ENCODE assay signal across 8 mouse cellular contexts in the genomic region with DNA sequence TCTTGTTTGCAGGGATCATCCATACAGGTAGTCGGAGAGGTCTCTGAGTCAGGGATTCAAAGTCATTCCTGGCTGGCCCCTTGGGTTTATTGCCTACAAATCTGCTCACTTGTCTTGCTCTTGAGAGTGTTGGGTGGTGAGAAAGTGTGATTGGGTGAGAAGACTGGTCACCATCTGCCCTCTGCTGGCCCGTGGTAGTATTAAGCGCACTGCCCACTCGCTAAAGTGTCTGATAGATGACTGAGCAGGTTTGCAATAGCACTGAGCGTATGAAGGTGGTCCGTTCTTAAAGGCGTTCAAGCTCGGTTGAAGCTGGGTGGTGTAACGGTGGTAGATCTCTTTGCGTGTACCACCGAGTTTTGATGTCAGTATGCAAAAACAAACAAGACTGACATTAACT. TPM values are rescaled to one million over a fixed set of nuclear protein-coding genes. Genes with fewer than 3 reads are reported as not detected.
DNase-seq lines count a peak whose midpoint lies in the region; ATAC-seq and TF ChIP-seq lines count a peak whose summit lies in the region.

No protein-coding gene starts in this region.

- no peak overlapping the region for H3K9ac ChIP-seq in CH12.LX (ENCODE audit: insufficient read depth, low read depth)
- H3K9ac ChIP-seq in forebrain, embryonic 12.5 days: no peak overlapping the region; the same call in 1 of the 2 replicates
- H3K9ac ChIP-seq in heart, postnatal 0 days (replicated peaks; ENCODE audit: low read depth, low read length): peak overlapping the region; percentile 31; the same call in 1 of the 2 replicates
- H3K9ac ChIP-seq in liver, embryonic 14.5 days (replicated peaks): no peak overlapping the region
- peak overlapping the region; percentile 55; the same call in 1 of the 2 replicates for H3K9ac ChIP-seq in neural tube, embryonic 13.5 days

- dilution Hi-C loops in CH12.LX (cut with MboI; ENCODE audit: extremely low pct_ligation_motif_present, extremely low pct_unique_long_range_greater_than_20kb, low sequenced_read_pairs): no loop called here

- peak; percentile 46 to 91; a peak in 3 of 4 replicates for TF ChIP-seq CTCF in CH12.LX (conservative IDR thresholded peaks at IDR 0.05 in 1 of 2, IDR thresholded peaks at IDR 0.05 in 1 of 2; ENCODE audit: low read depth in 2 of 2, low read length in 2 of 2)
- peak; percentile 89 for TF ChIP-seq CTCF in heart, postnatal 0 days (IDR thresholded peaks at IDR 0.05; ENCODE audit: low read depth)
- TF ChIP-seq CTCF in liver, embryonic 14.5 days (IDR thresholded peaks at IDR 0.05; ENCODE audit: low read depth): peak; percentile 91

- in situ Hi-C loops in CH12.LX (cut with MboI; ENCODE audit: low pct_ligation_motif_present, low pct_unique_long_range_greater_than_20kb, low sequenced_read_pairs): loop anchor here (10.0 kb wide), 1 partner anchor 172 kb away; no protein-coding TSS in a partner anchor

- no peak overlapping the region for H3K27ac ChIP-seq in CH12.LX (ENCODE audit: insufficient read depth, low read depth)
- no peak overlapping the region for H3K27ac ChIP-seq in forebrain, embryonic 12.5 days
- no peak overlapping the region for H3K27ac ChIP-seq in heart, postnatal 0 days (ENCODE audit: low read depth)
- no peak overlapping the region for H3K27ac ChIP-seq in liver, embryonic 14.5 days
- H3K27ac ChIP-seq in neural tube, embryonic 13.5 days (replicated peaks): no peak overlapping the region

- peak overlapping the region; percentile 79 for H3K4me2 ChIP-seq in CH12.LX (ENCODE audit: insufficient read depth, low read depth, poor library complexity, severe bottlenecking)
- H3K4me2 ChIP-seq in forebrain, embryonic 12.5 days: peak overlapping the region; percentile 80
- H3K4me2 ChIP-seq in heart, postnatal 0 days (ENCODE audit: low read depth, low read length): peak overlapping the region; percentile 83
- peak overlapping the region; percentile 58 for H3K4me2 ChIP-seq in liver, embryonic 14.5 days (ENCODE audit: low read depth)
- H3K4me2 ChIP-seq in neural tube, embryonic 13.5 days: peak overlapping the region; percentile 79

- TF ChIP-seq EP300 in CH12.LX (IDR thresholded peaks at IDR 0.05; ENCODE audit: low read length): no peak
- no peak for TF ChIP-seq EP300 in heart, postnatal 0 days (IDR thresholded peaks at IDR 0.05; ENCODE audit: low read depth)
- no peak for TF ChIP-seq EP300 in liver, embryonic 14.5 days (IDR thresholded peaks at IDR 0.05; ENCODE audit: low read depth)

- no peaks in the 10 kb centered on the region for H3K4me1 ChIP-seq in CH12.LX (ENCODE audit: control insufficient read depth in 1 of 2, insufficient read depth in 2 of 2)
- peaks cover 11% of the 10 kb centered on the region for H3K4me1 ChIP-seq in forebrain, embryonic 12.5 days
- no peaks in the 10 kb centered on the region for H3K4me1 ChIP-seq in heart, postnatal 0 days (ENCODE audit: control insufficient read depth, insufficient read depth)
- H3K4me1 ChIP-seq in liver, embryonic 14.5 days (replicated peaks; ENCODE audit: control insufficient read depth in 2 of 2, insufficient read depth in 2 of 2, low read length in 1 of 2): 0 out of 4 replicates have a peak, but pooled peaks cover 0 to 2% of the 10 kb centered on the region in 2 experiments
- H3K4me1 ChIP-seq in neural tube, embryonic 13.5 days (replicated peaks): peaks cover 16% of the 10 kb centered on the region

- no peaks in the 10 kb centered on the region for H3K36me3 ChIP-seq in CH12.LX (replicated peaks in 1 of 2; ENCODE audit: control insufficient read depth in 1 of 2, insufficient read depth in 1 of 2, low read length in 1 of 2)
- H3K36me3 ChIP-seq in forebrain, embryonic 12.5 days (replicated peaks): no peaks in the 10 kb centered on the region
- no peaks in the 10 kb centered on the region for H3K36me3 ChIP-seq in heart, postnatal 0 days (replicated peaks; ENCODE audit: control insufficient read depth, insufficient read depth, low read length)
- H3K36me3 ChIP-seq in liver, embryonic 14.5 days (replicated peaks; ENCODE audit: control insufficient read depth, insufficient read depth, low read depth): no peaks in the 10 kb centered on the region
- H3K36me3 ChIP-seq in neural tube, embryonic 13.5 days: no peaks in the 10 kb centered on the region

- no peak for TF ChIP-seq POLR2A in CH12.LX (IDR thresholded peaks at IDR 0.05; ENCODE audit: low read depth, low read length)

- no peaks in the 10 kb centered on the region for H3K79me2 ChIP-seq in CH12.LX (replicated peaks; ENCODE audit: control insufficient read depth, extremely low read depth, insufficient read depth, poor library complexity, severe bottlenecking)

- DNase-seq in CH12.LX (ENCODE audit: extremely low read depth): peak; percentile 41
- DNase-seq in c-Kit-positive CD71-positive TER-119-positive erythroid progenitor cells, embryonic 14.5 days (ENCODE audit: low spot score): peak; percentile 72
- DNase-seq in heart, postnatal 0 days (ENCODE audit: low spot score): peak; percentile 81
- peak; percentile 90 to 93 for DNase-seq in kidney, postnatal 36 days
- peak; percentile 55 to 61 (median 55) for DNase-seq in liver, embryonic 14.5 days (ENCODE audit: low read depth in 3 of 3, low spot score in 3 of 3)
- peak; percentile 47 for DNase-seq in telencephalon, adult 2 months (ENCODE audit: low read depth, low spot score)

- ATAC-seq in forebrain, embryonic 12.5 days (ENCODE audit: low FRiP score): peak; percentile 87
- peak; percentile 86 for ATAC-seq in heart, postnatal 0 days (ENCODE audit: insufficient read depth, low read depth)
- ATAC-seq in liver, embryonic 14.5 days (ENCODE audit: insufficient read depth): peak; percentile 78
- ATAC-seq in neural tube, embryonic 13.5 days (ENCODE audit: low read depth): peak; percentile 86

- no peaks in the 10 kb centered on the region for H3K9me3 ChIP-seq in CH12.LX (replicated peaks; ENCODE audit: low read length)
- no peaks in the 10 kb centered on the region for H3K9me3 ChIP-seq in forebrain, embryonic 12.5 days
- H3K9me3 ChIP-seq in heart, postnatal 0 days (replicated peaks; ENCODE audit: control insufficient read depth, low read length): no peaks in the 10 kb centered on the region
- H3K9me3 ChIP-seq in liver, embryonic 14.5 days (ENCODE audit: control insufficient read depth, low read length): no peaks in the 10 kb centered on the region
- no peaks in the 10 kb centered on the region for H3K9me3 ChIP-seq in neural tube, embryonic 13.5 days

- 4% methylated on average over 11 of the region's 11 CpGs for WGBS in forebrain, embryonic 12.5 days
- WGBS in heart, postnatal 0 days: 2% methylated on average over 11 of the region's 11 CpGs
- 3% methylated on average over 11 of the region's 11 CpGs for WGBS in liver, embryonic 14.5 days (ENCODE audit: insufficient replicate concordance)
- WGBS in neural tube, embryonic 13.5 days: 3% methylated on average over 11 of the region's 11 CpGs

- peak; percentile 90 for TF ChIP-seq RAD21 in CH12.LX (IDR thresholded peaks at IDR 0.05; ENCODE audit: low read depth, low read length)

- H3K27me3 ChIP-seq in CH12.LX (replicated peaks): peaks cover 1% of the 10 kb centered on the region
- H3K27me3 ChIP-seq in forebrain, embryonic 12.5 days: peaks cover 18% of the 10 kb centered on the region
- H3K27me3 ChIP-seq in heart, postnatal 0 days (ENCODE audit: control insufficient read depth, insufficient read depth, low read length): no peaks in the 10 kb centered on the region
- no peaks in the 10 kb centered on the region for H3K27me3 ChIP-seq in liver, embryonic 14.5 days (ENCODE audit: control insufficient read depth, insufficient read depth, low read length)
- H3K27me3 ChIP-seq in neural tube, embryonic 13.5 days: peaks cover 20% of the 10 kb centered on the region

- H3K4me3 ChIP-seq in CH12.LX (replicated peaks in 1 of 3; ENCODE audit: low read depth in 2 of 3, low read length in 2 of 3, poor library complexity in 1 of 3): peak overlapping the region in 1 of 3 experiments; percentile 60
- peak overlapping the region; percentile 39 for H3K4me3 ChIP-seq in forebrain, embryonic 12.5 days (replicated peaks)
- peak overlapping the region; percentile 39 for H3K4me3 ChIP-seq in heart, postnatal 0 days (ENCODE audit: low read depth, low read length)
- H3K4me3 ChIP-seq in liver, embryonic 14.5 days (ENCODE audit: insufficient read depth in 1 of 2, low read depth in 2 of 2, low read length in 2 of 2): peak overlapping the region; percentile 48 to 64
- H3K4me3 ChIP-seq in neural tube, embryonic 13.5 days: peak overlapping the region; percentile 40

RNA-seq across cellular contexts. Expression of gene Lpin3, which starts 6.8 kb away (rescaled TPM):
- 0.88 and 1.1 TPM in 2 replicates for total RNA-seq in CH12.LX (2012; rRNA removed)
- not detected in 2 replicates for total RNA-seq in CH12.LX (2014; rRNA removed)
- not detected in 2 replicates for polyA plus RNA-seq in CH12.LX (2012; ENCODE audit: insufficient read length, low read depth)
- 0.27 and 0.28 TPM in 2 replicates for polyA plus RNA-seq in forebrain, embryonic 12.5 days (2016; fragmentation: Nextera tagmentation; extraction: Ambion mirVana)
- 1.1 and 5.1 TPM in 2 replicates for total RNA-seq in heart, postnatal 0 days (2014; rRNA removed; ENCODE audit: low replicate concordance)
- polyA plus RNA-seq in heart, postnatal 0 days (2015; fragmentation: Nextera tagmentation; extraction: Ambion mirVana): 0.99 and 1.5 TPM in 2 replicates
- polyA plus RNA-seq in liver, embryonic 14.5 days (2012; rRNA removed): 0.49 and 0.52 TPM in 2 replicates
- 0.29 and 0.67 TPM in 2 replicates for polyA plus RNA-seq in liver, embryonic 14.5 days (2014; fragmentation: Nextera tagmentation; extraction: Ambion mirVana)
- 0.29 and 0.41 TPM in 2 replicates for polyA plus RNA-seq in neural tube, embryonic 13.5 days (2015; fragmentation: Nextera tagmentation; extraction: Ambion mirVana)

RNA-seq across cellular contexts. Expression of gene Zhx3, which starts 14.5 kb away (rescaled TPM):
- total RNA-seq in CH12.LX (2012; rRNA removed): 3.7 and 4.2 TPM in 2 replicates
- total RNA-seq in CH12.LX (2014; rRNA removed): 1.3 and 1.7 TPM in 2 replicates
- 2.6 and 4.4 TPM in 2 replicates for polyA plus RNA-seq in CH12.LX (2012; ENCODE audit: insufficient read length, low read depth)
- polyA plus RNA-seq in forebrain, embryonic 12.5 days (2016; fragmentation: Nextera tagmentation; extraction: Ambion mirVana): 16.0 and 16.5 TPM in 2 replicates
- 14.2 and 18.3 TPM in 2 replicates for total RNA-seq in heart, postnatal 0 days (2014; rRNA removed; ENCODE audit: low replicate concordance)
- polyA plus RNA-seq in heart, postnatal 0 days (2015; fragmentation: Nextera tagmentation; extraction: Ambion mirVana): 4.7 and 5.1 TPM in 2 replicates
- 0.49 and 0.73 TPM in 2 replicates for polyA plus RNA-seq in liver, embryonic 14.5 days (2012; rRNA removed)
- 1.4 and 1.6 TPM in 2 replicates for polyA plus RNA-seq in liver, embryonic 14.5 days (2014; fragmentation: Nextera tagmentation; extraction: Ambion mirVana)
- polyA plus RNA-seq in neural tube, embryonic 13.5 days (2015; fragmentation: Nextera tagmentation; extraction: Ambion mirVana): 14.9 and 15.8 TPM in 2 replicates

RNA-seq across cellular contexts. Expression of gene Emilin3, which starts 24.8 kb away (rescaled TPM):
- total RNA-seq in CH12.LX (2012; rRNA removed) (not detected in 2 replicates), CH12.LX (2014; rRNA removed) (not detected in 2 replicates)
- not detected in 2 replicates for polyA plus RNA-seq in CH12.LX (2012; ENCODE audit: insufficient read length, low read depth)
- 2.9 and 3.2 TPM in 2 replicates for polyA plus RNA-seq in forebrain, embryonic 12.5 days (2016; fragmentation: Nextera tagmentation; extraction: Ambion mirVana)
- 0.15 and 0.84 TPM in 2 replicates for total RNA-seq in heart, postnatal 0 days (2014; rRNA removed; ENCODE audit: low replicate concordance)
- 0.10 and 0.23 TPM in 2 replicates for polyA plus RNA-seq in heart, postnatal 0 days (2015; fragmentation: Nextera tagmentation; extraction: Ambion mirVana)
- polyA plus RNA-seq in liver, embryonic 14.5 days (2012; rRNA removed): 0.14 and 0.20 TPM in 2 replicates
- polyA plus RNA-seq in liver, embryonic 14.5 days (2014; fragmentation: Nextera tagmentation; extraction: Ambion mirVana): 0.08 TPM in 1 of 2 replicates, not detected in the other
- polyA plus RNA-seq in neural tube, embryonic 13.5 days (2015; fragmentation: Nextera tagmentation; extraction: Ambion mirVana): 0.87 and 1.8 TPM in 2 replicates

Comparison
In these comparisons a context has a peak if more than half of its experiments do, and no peak if none do; other contexts are left out.
1. DNase-seq: peak in every context shown above with its lines; median percentile 92 in kidney, postnatal 36 days; 81 in heart, postnatal 0 days; 72 in c-Kit-positive CD71-positive TER-119-positive erythroid progenitor cells, embryonic 14.5 days; 55 in liver, embryonic 14.5 days; 47 in telencephalon, adult 2 months; 41 in CH12.LX.
2. H3K9ac ChIP-seq: peak in heart, postnatal 0 days (single experiment) and neural tube, embryonic 13.5 days (single experiment); none in CH12.LX (single experiment), forebrain, embryonic 12.5 days (single experiment) and liver, embryonic 14.5 days (single experiment).
3. Peak in every context shown above with its lines, with median percentiles within 50 percentile points of each other: H3K4me2 ChIP-seq, CTCF ChIP-seq and ATAC-seq.